Mouse (Mus musculus) liver, postnatal 0 days (tissue): ENCODE results near the gene Foxn3. TPM values are rescaled to one million over a fixed set of nuclear protein-coding genes. Genes with fewer than 3 reads are reported as not detected.

Source experiments
- ATAC-seq: fragments of 200-750 bp; cut with Nextera tagmentation; 2 replicates; pipeline ENCODE4 v1.8.0; 2017; ENCODE audit warnings: mild to moderate bottlenecking, moderate library complexity
- DNase-seq: peaks from one replicate; pipeline ENCODE4 v3.0.0-alpha.2; 2016
- H3K27ac ChIP-seq: fragments of 300-500 bp; sonication (generic); 2 replicates; pipeline ENCODE4 v1.5.1; 2014; ENCODE audit warnings: antibody characterized with exemption, moderate library complexity, mild to moderate bottlenecking, low read depth
- H3K27me3 ChIP-seq: fragments of 300-500 bp; sonication (generic); 2 replicates; pipeline ENCODE4 v1.6.1; 2014; ENCODE audit warnings: low read length, control low read depth, mixed read lengths; ENCODE audit not compliant: insufficient read depth
- H3K36me3 ChIP-seq: fragments of 300-500 bp; sonication (generic); replicated peaks from 2 replicates; pipeline ENCODE4 v1.6.1; 2014; ENCODE audit warnings: mild to moderate bottlenecking, control low read depth, low read length, moderate library complexity, mixed read lengths; ENCODE audit not compliant: insufficient read depth
- H3K4me1 ChIP-seq: fragments of 300-500 bp; sonication (generic); 2 replicates; pipeline ENCODE4 v1.6.1; 2014; ENCODE audit warnings: antibody characterized with exemption, mild to moderate bottlenecking, control low read depth; ENCODE audit not compliant: insufficient read depth
- H3K4me2 ChIP-seq: fragments of 300-500 bp; sonication (generic); 2 replicates; pipeline ENCODE4 v1.6.1; 2014; ENCODE audit warnings: low read depth, mild to moderate bottlenecking, low read length, moderate library complexity, mixed read lengths
- H3K4me3 ChIP-seq: fragments of 300-500 bp; sonication (generic); 2 replicates; pipeline ENCODE4 v1.5.1; 2014; ENCODE audit warnings: low read depth, low read length
- H3K9ac ChIP-seq: fragments of 300-500 bp; sonication (generic); replicated peaks from 2 replicates; pipeline ENCODE4 v1.6.1; 2014; ENCODE audit warnings: mild to moderate bottlenecking, moderate library complexity
- H3K9me3 ChIP-seq: fragments of 300-500 bp; sonication (generic); 2 replicates; pipeline ENCODE4 v1.6.1; 2016; ENCODE audit warnings: mild to moderate bottlenecking, control low read depth, low read length, mixed read lengths
- CTCF ChIP-seq: sonication (generic); IDR thresholded peaks from 2 replicates; pipeline ENCODE4 v1.5.1; 2016; ENCODE audit warnings: antibody characterized with exemption, low read depth
- EP300 ChIP-seq: IDR thresholded peaks from 2 replicates; pipeline ENCODE4 v1.6.1; 2016; ENCODE audit warnings: antibody characterized with exemption, low read depth, mild to moderate bottlenecking
- WGBS: fragments of 180-500 bp; shearing (Covaris S2); extraction: QIAGEN DNeasy Blood & Tissue Kit; methylation state at CpG from one replicate; pipeline ENCODE4 v1.1.7; 2014; ENCODE audit not compliant: insufficient replicate concordance; 5-methylcytosine and 5-hydroxymethylcytosine counted together
- polyA plus RNA-seq: library from polyadenylated mRNA; unstranded; fragments of >200 nt; fragmentation: Nextera tagmentation; extraction: Ambion mirVana; gene quantifications from 2 replicates; pipeline ENCODE4 v1.2.1, GENCODE M21; 2015

Gene Foxn3
- polyA plus RNA-seq, 1 experiment from 2014 or later = 31.2 TPM

DNA sequence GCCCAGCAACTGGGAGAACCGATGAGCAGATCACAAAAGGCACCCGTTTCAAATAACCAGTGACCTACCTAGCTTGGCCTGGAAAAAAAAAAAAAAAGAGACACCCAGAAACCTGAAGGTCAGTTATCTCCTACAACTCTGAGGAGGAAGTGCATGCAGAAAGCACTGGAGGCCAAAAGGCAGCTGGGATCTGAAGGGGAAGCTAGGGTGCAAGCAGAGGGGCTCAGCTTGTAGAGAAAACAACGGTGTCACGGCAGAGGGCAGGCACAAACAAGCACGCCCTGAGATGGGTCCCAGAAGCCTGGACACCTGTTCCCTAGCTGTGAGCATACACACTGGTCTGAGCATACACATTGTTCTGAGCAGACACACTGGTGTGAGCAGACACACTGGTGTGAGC lies 253.4 kb downstream of the Foxn3 start:
- no peaks in the 10 kb centered on the region for H3K27me3 ChIP-seq
- no peak overlapping the region for H3K27ac ChIP-seq
- H3K9ac ChIP-seq = no peak overlapping the region
- 58% methylated on average over 5 of the region's 5 CpGs for WGBS
- no peaks in the 10 kb centered on the region for H3K9me3 ChIP-seq
- DNase-seq (no peak), ATAC-seq (peak; percentile 14; the same call in 1 of the 2 replicates)
- H3K4me1 ChIP-seq = peaks cover 33% of the 10 kb centered on the region
- TF ChIP-seq CTCF (no peak), EP300 (no peak)
- no peak overlapping the region for H3K4me3 ChIP-seq
- no peaks in the 10 kb centered on the region for H3K36me3 ChIP-seq
- H3K4me2 ChIP-seq = no peak overlapping the region

DNA sequence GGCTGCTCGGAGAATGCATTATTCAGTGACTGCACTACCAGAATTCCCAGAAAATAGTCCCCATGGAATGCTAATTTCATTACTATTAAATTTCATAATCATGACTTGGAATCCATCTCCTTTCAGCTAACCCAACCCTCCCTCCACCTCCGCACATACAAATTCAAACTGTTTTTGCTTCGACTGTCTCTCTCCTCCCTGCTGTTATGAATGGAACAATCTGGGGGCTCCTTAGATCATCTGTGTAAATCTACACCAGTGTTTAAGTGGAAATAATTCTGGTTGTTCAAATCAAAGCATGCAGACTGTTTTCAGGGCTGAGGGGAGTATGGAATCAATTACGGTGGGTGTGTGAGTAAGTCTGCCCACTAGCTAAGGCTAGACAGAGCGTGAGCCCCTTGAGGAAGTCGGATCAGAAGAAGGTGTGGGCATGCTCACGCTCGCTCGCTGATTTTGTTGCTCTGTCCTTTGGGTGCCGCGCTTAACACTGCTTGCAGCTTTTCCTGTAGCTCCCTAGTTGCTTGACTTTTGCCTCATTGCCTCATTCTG lies 254.8 kb downstream of the Foxn3 start:
- 65% methylated on average over 11 of the region's 11 CpGs for WGBS
- Histone ChIP-seq H3K9me3 (no peaks in the 10 kb centered on the region), H3K4me2 (peak overlapping the region; percentile 39; the same call in 1 of the 2 replicates), H3K4me3 (no peak overlapping the region), H3K36me3 (no peaks in the 10 kb centered on the region), H3K9ac (no peak overlapping the region), H3K27ac (no peak overlapping the region), H3K4me1 (peaks cover 30% of the 10 kb centered on the region), H3K27me3 (no peaks in the 10 kb centered on the region)
- no peak for DNase-seq
- TF ChIP-seq CTCF = no peak
- peak; percentile 24; the same call in 1 of the 2 replicates for ATAC-seq

DNA sequence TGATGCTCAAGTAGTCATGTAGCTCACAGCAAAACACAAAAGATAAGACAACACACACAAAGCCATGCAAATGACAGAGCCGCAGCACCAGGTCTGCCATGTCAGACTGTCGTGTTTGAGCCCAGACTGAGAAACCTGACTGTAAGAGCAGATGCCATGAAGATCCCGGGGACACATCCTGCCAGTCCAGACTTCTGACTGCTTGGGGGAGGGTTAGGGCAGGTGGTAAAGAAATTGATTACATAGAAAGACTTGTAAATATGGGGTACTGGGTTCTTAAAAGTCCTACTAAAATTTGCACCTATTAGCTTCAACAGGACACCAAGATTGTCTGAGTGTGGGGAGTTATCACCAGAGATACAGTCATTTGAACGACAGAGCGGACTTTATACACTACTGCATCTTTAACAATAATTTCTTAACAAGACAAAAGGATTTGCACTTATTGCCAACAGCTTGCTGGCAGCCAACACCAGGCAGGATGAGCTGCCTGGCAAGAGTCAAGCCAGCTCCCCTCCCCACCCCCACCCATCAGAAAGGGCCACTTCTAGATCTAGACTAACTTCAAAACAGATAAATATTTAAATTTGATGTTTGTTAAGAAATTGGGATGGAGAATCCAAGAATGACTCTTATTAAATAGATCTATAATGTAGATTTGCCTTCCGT lies 256.7 kb downstream of the Foxn3 start:
- no peak overlapping the region for H3K9ac ChIP-seq
- no peak for TF ChIP-seq CTCF
- TF ChIP-seq EP300 = no peak
- H3K4me3 ChIP-seq = no peak overlapping the region
- no peaks in the 10 kb centered on the region for H3K9me3 ChIP-seq
- DNase-seq = no peak
- peak overlapping the region; percentile 34; the same call in 1 of the 2 replicates for H3K27ac ChIP-seq
- no peak for ATAC-seq
- no peak overlapping the region for H3K4me2 ChIP-seq
- no peaks in the 10 kb centered on the region for H3K36me3 ChIP-seq
- no peaks in the 10 kb centered on the region for H3K27me3 ChIP-seq
- WGBS = 51% methylated on average over 6 of the region's 6 CpGs
- peaks cover 22% of the 10 kb centered on the region for H3K4me1 ChIP-seq

DNA sequence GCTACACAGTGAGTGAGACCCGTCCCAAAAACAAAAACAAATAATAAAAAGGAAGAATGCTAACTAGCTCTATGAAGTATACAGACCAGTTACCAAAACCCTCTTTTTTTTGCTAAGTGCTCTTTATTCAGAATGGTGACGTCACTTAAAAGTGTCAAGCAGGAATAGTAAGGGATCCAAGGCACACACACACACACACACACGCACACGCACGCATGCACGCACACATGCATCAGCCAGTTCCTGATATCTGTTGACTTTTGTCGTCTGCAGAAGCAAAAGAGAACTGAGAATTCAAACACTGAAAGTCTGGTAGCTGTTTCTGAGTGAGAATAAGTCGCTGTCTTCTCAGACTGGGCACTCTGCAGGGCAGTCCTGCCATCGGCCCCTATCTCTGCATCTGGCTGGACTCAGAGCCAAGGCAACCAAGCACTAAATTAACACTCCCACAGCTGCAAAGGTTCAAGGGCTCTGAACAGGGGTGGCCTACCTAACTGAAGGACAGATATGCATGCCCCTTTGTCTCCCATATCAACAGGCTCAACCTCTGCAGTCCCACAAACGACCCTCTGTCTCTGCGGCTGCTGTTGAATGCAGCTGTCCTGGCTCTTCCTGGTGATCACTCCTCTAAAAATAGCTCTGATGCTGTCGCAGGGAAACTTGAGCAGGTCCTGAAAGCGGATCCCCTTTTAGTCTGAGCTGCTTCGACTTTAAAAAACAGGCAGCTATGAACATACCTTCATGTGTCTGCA lies 257.4 kb downstream of the Foxn3 start:
- Histone ChIP-seq H3K36me3 (no peaks in the 10 kb centered on the region), H3K27ac (peak overlapping the region; percentile 34), H3K9me3 (no peaks in the 10 kb centered on the region), H3K9ac (no peak overlapping the region), H3K27me3 (no peaks in the 10 kb centered on the region), H3K4me3 (no peak overlapping the region), H3K4me1 (peaks cover 22% of the 10 kb centered on the region), H3K4me2 (no peak overlapping the region)
- WGBS = 51% methylated on average over 14 of the region's 14 CpGs
- ATAC-seq = 0 out of 2 replicates have a peak, but pooled peaks have one; percentile 12
- no peak for TF ChIP-seq EP300
- DNase-seq = no peak

DNA sequence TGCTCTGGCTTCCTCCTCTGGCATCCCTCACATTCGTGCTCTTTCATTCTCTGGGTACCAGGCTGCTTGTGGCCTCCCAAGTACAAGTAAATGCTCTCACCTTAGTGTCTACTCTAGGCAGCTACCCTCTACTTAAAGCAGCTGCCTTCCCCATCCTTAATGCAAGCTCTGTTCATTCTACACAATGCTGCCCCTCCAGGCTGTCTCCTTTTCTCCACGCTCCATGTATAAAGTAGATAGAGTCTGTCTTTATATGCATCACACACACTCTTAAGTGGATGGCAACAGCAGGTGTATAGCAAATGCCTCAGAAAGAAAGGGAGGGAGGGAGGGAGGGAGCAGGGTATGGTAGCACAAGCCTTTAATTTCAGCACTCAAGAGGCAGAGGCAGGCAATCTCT lies 258.1 kb downstream of the Foxn3 start:
- Histone ChIP-seq H3K9me3 (no peaks in the 10 kb centered on the region), H3K27me3 (no peaks in the 10 kb centered on the region), H3K36me3 (no peaks in the 10 kb centered on the region), H3K9ac (no peak overlapping the region), H3K4me2 (no peak overlapping the region), H3K27ac (no peak overlapping the region), H3K4me3 (no peak overlapping the region), H3K4me1 (peaks cover 26% of the 10 kb centered on the region)
- no peak for DNase-seq
- 66% methylated on average over 2 of the region's 2 CpGs for WGBS
- TF ChIP-seq EP300 = no peak
- TF ChIP-seq CTCF = no peak
- no peak for ATAC-seq

DNA sequence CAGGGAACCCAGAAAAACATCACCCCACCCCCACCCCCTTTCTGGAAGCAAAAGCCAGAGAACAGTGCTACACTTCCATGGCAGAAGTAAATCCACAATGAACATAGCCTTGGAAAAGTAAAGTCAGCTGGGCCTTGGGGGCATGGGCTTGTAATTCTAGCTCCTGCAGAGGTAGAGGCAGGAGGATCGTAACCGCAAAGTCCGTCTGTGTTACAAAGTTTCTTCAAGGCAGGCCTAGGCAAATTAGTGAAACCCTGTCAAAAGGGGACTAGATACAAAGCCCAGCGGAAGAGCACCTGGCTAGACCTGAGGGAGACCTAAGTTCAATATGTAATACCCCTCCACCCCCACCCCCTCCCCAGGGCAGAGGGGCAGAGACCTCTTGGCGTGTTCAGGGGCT lies 259.3 kb downstream of the Foxn3 start:
- TF ChIP-seq EP300 (no peak), CTCF (no peak)
- Histone ChIP-seq H3K9me3 (no peaks in the 10 kb centered on the region), H3K4me1 (peaks cover 22% of the 10 kb centered on the region), H3K27ac (no peak overlapping the region), H3K4me3 (no peak overlapping the region), H3K36me3 (no peaks in the 10 kb centered on the region), H3K4me2 (no peak overlapping the region), H3K9ac (no peak overlapping the region), H3K27me3 (no peaks in the 10 kb centered on the region)
- ATAC-seq = no peak
- WGBS = 86% methylated on average over 5 of the region's 5 CpGs
- no peak for DNase-seq
